Mouse (Mus musculus) embryonic facial prominence, embryonic 14.5 days (tissue): ENCODE results near the gene Mlxipl. TPM values are rescaled to one million over a fixed set of nuclear protein-coding genes. Genes with fewer than 3 reads are reported as not detected.
A peak's percentile ranks its signal among the peaks of the same experiment; 100 is the strongest.

Source experiments
- ATAC-seq: fragments of 200-750 bp; cut with Nextera tagmentation; 2 replicates; pipeline ENCODE4 v1.8.0; 2017; ENCODE audit warnings: low read depth, moderate number of reproducible peaks, moderate TSS enrichment
- DNase-seq: peaks from one replicate; pipeline ENCODE4 v3.0.0-alpha.2; 2015; ENCODE audit warnings: low spot score
- H3K27ac ChIP-seq: fragments of 300-500 bp; sonication (generic); replicated peaks from 2 replicates; pipeline ENCODE4 v1.5.1; 2014; ENCODE audit warnings: low read depth, mild to moderate bottlenecking, low read length, moderate library complexity
- H3K27me3 ChIP-seq: fragments of 300-500 bp; sonication (generic); replicated peaks from 2 replicates; pipeline ENCODE4 v1.6.1; 2014; ENCODE audit warnings: low read length; ENCODE audit not compliant: control insufficient read depth, insufficient read depth
- H3K36me3 ChIP-seq: fragments of 300-500 bp; sonication (generic); 2 replicates; pipeline ENCODE4 v1.6.1; 2014; ENCODE audit warnings: low read length, mixed read lengths; ENCODE audit not compliant: control insufficient read depth, insufficient read depth
- H3K4me1 ChIP-seq: fragments of 300-500 bp; sonication (generic); 2 replicates; pipeline ENCODE4 v1.6.1; 2014; ENCODE audit warnings: antibody characterized with exemption, low read length; ENCODE audit not compliant: control insufficient read depth, insufficient read depth
- H3K4me2 ChIP-seq: fragments of 300-500 bp; sonication (generic); 2 replicates; pipeline ENCODE4 v1.6.1; 2014; ENCODE audit warnings: low read depth, mild to moderate bottlenecking, low read length, moderate library complexity, mixed read lengths
- H3K4me3 ChIP-seq: fragments of 300-500 bp; sonication (generic); 2 replicates; pipeline ENCODE4 v1.5.1; 2014; ENCODE audit warnings: low read depth, mild to moderate bottlenecking, low read length
- H3K9ac ChIP-seq: fragments of 300-500 bp; sonication (generic); 2 replicates; pipeline ENCODE4 v1.6.1; 2014; ENCODE audit warnings: low read depth, mild to moderate bottlenecking, low read length, moderate library complexity, mixed read lengths
- H3K9me3 ChIP-seq: fragments of 300-500 bp; sonication (generic); 2 replicates; pipeline ENCODE4 v1.6.1; 2016; ENCODE audit warnings: low read length; ENCODE audit not compliant: control insufficient read depth
- WGBS: fragments of 180-500 bp; shearing (Covaris S2); extraction: QIAGEN DNeasy Blood & Tissue Kit; methylation state at CpG from one replicate; pipeline ENCODE4 v1.1.7; 2014; 5-methylcytosine and 5-hydroxymethylcytosine counted together
- polyA plus RNA-seq: library from polyadenylated mRNA; unstranded; fragments of >200 nt; fragmentation: Nextera tagmentation; extraction: Ambion mirVana; gene quantifications from 2 replicates; pipeline ENCODE4 v1.2.1, GENCODE M21; 2014

Mlxipl gene
- polyA plus RNA-seq, 1 experiment from 2014 or later, result 1.6 TPM

- no peaks in the 10 kb centered on the region for H3K9me3 ChIP-seq
- ATAC-seq (no peak), DNase-seq (no peak)
- 90% methylated on average over 8 of the region's 8 CpGs for WGBS
- H3K36me3 ChIP-seq, result peaks cover 68% of the 10 kb centered on the region
- H3K4me2 ChIP-seq, result no peak overlapping the region
- H3K27ac ChIP-seq, result no peak overlapping the region
- no peak overlapping the region for H3K4me3 ChIP-seq
- H3K4me1 ChIP-seq, result no peaks in the 10 kb centered on the region
- H3K9ac ChIP-seq, result no peak overlapping the region
- H3K27me3 ChIP-seq, result no peaks in the 10 kb centered on the region
Measured at GRCm38 (mm10) chr5:135162361-135162760, 72.7 kb downstream of the Mlxipl start.

- 88% methylated on average over 6 of the region's 6 CpGs for WGBS
- no peaks in the 10 kb centered on the region for H3K9me3 ChIP-seq
- ATAC-seq (no peak), DNase-seq (no peak)
- no peaks in the 10 kb centered on the region for H3K27me3 ChIP-seq
- H3K27ac ChIP-seq, result no peak overlapping the region
- no peak overlapping the region for H3K4me3 ChIP-seq
- no peak overlapping the region for H3K9ac ChIP-seq
- no peak overlapping the region for H3K4me2 ChIP-seq
- H3K4me1 ChIP-seq, result no peaks in the 10 kb centered on the region
- peaks cover 63% of the 10 kb centered on the region for H3K36me3 ChIP-seq
Measured at GRCm38 (mm10) chr5:135162821-135163220, 73.1 kb downstream of the Mlxipl start.

GRCm38 (mm10) chr5:135166909-135167308, 77.2 kb downstream of the Mlxipl start:
- Histone ChIP-seq H3K4me2 (no peak overlapping the region), H3K4me1 (peaks cover 8% of the 10 kb centered on the region), H3K4me3 (no peak overlapping the region), H3K36me3 (peaks cover 35% of the 10 kb centered on the region), H3K27me3 (no peaks in the 10 kb centered on the region), H3K9me3 (no peaks in the 10 kb centered on the region), H3K27ac (no peak overlapping the region), H3K9ac (no peak overlapping the region)
- DNase-seq (no peak), ATAC-seq (no peak)
- 78% methylated on average over 4 of the region's 4 CpGs for WGBS

- Histone ChIP-seq H3K4me2 (no peak overlapping the region; the same call in 1 of the 2 replicates), H3K4me1 (peaks cover 8% of the 10 kb centered on the region), H3K9me3 (no peaks in the 10 kb centered on the region), H3K9ac (no peak overlapping the region), H3K27ac (no peak overlapping the region; the same call in 1 of the 2 replicates), H3K27me3 (no peaks in the 10 kb centered on the region), H3K4me3 (0 out of 2 replicates have a peak overlapping the region, but pooled peaks have one; percentile 75), H3K36me3 (peaks cover 35% of the 10 kb centered on the region)
- 95% methylated on average over 4 of the region's 4 CpGs for WGBS
- DNase-seq (no peak), ATAC-seq (no peak)
Measured at GRCm38 (mm10) chr5:135167469-135167868, 77.8 kb downstream of the Mlxipl start.

GRCm38 (mm10) chr5:135168063-135169062, 78.7 kb downstream of the Mlxipl start, which contains the start of gene Bcl7b:
Gene Bcl7b, plus strand, starts transcription at chr5:135168283.
- peak within 1 kb of the TSS; percentile 75 for H3K4me3 ChIP-seq
- peak within 1 kb of the TSS; percentile 97 for H3K4me2 ChIP-seq
- ATAC-seq (peak; percentile 98), DNase-seq (peak; percentile 99)
- H3K36me3 ChIP-seq, result peaks cover 35% of the 10 kb centered on the region
- 2% methylated on average over 71 of the region's 95 CpGs for WGBS
- H3K9ac ChIP-seq, result peak within 1 kb of the TSS; percentile 94
- peak within 1 kb of the TSS; percentile 99 for H3K27ac ChIP-seq
- H3K27me3 ChIP-seq, result no peaks in the 10 kb centered on the region
- H3K9me3 ChIP-seq, result no peaks in the 10 kb centered on the region
- peaks cover 8% of the 10 kb centered on the region for H3K4me1 ChIP-seq

GRCm38 (mm10) chr5:135169479-135169878, 79.8 kb downstream of the Mlxipl start:
- Histone ChIP-seq H3K36me3 (peaks cover 38% of the 10 kb centered on the region), H3K9me3 (no peaks in the 10 kb centered on the region), H3K27me3 (no peaks in the 10 kb centered on the region), H3K4me2 (peak overlapping the region; percentile 97), H3K4me3 (peak overlapping the region; percentile 75), H3K9ac (peak overlapping the region; percentile 94), H3K4me1 (peaks cover 8% of the 10 kb centered on the region), H3K27ac (peak overlapping the region; percentile 99)
- WGBS, result 90% methylated on average over 5 of the region's 5 CpGs
- DNase-seq, result no peak
- no peak for ATAC-seq

- Histone ChIP-seq H3K9me3 (no peaks in the 10 kb centered on the region), H3K4me3 (no peak overlapping the region), H3K4me2 (no peak overlapping the region), H3K4me1 (peaks cover 8% of the 10 kb centered on the region), H3K9ac (no peak overlapping the region), H3K27me3 (no peaks in the 10 kb centered on the region), H3K36me3 (peaks cover 58% of the 10 kb centered on the region), H3K27ac (no peak overlapping the region)
- no peak for ATAC-seq
- no peak for DNase-seq
- WGBS, result 85% methylated on average over 6 of the region's 6 CpGs
Measured at GRCm38 (mm10) chr5:135171688-135172220, 82.1 kb downstream of the Mlxipl start.

- no peaks in the 10 kb centered on the region for H3K9me3 ChIP-seq
- H3K9ac ChIP-seq, result no peak overlapping the region
- H3K36me3 ChIP-seq, result peaks cover 70% of the 10 kb centered on the region
- ATAC-seq, result no peak
- DNase-seq, result no peak
- H3K4me1 ChIP-seq, result peaks cover 8% of the 10 kb centered on the region
- H3K4me2 ChIP-seq, result no peak overlapping the region
- H3K27me3 ChIP-seq, result no peaks in the 10 kb centered on the region
- WGBS, result 91% methylated on average over 5 of the region's 5 CpGs
- no peak overlapping the region for H3K4me3 ChIP-seq
- H3K27ac ChIP-seq, result no peak overlapping the region
Measured at GRCm38 (mm10) chr5:135172986-135173385, 83.3 kb downstream of the Mlxipl start.
